Mouse (Mus musculus): Measurements from ENCODE around the gene Ndufs6.
A peak's percentile ranks its signal among the peaks of the same experiment; 100 is the strongest.

Ndufs6 gene

DNA sequence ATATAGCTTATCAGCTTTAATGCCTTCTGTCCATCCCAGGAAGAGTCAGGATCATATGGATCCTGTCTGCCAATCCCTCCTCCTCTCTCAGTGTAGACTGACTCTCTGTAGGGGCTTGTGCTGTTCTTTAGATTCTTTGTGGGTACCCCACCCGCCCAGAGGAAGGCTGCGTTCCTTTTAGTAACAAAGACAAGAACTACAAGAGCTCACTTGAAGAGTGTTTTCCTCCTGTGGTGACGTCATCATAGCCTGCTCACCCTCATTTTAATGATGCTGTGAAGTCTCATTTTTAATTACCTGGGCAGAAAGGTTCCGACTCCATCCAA lies 22.3 kb downstream of the Ndufs6 start:
- no peak for DNase-seq (ENCODE audit: low spot score)

- peak; percentile 8 for DNase-seq (ENCODE audit: low spot score)
Observed at GRCm38 (mm10) chr13:73305398-73306084, 22.8 kb downstream of the Ndufs6 start.

DNA sequence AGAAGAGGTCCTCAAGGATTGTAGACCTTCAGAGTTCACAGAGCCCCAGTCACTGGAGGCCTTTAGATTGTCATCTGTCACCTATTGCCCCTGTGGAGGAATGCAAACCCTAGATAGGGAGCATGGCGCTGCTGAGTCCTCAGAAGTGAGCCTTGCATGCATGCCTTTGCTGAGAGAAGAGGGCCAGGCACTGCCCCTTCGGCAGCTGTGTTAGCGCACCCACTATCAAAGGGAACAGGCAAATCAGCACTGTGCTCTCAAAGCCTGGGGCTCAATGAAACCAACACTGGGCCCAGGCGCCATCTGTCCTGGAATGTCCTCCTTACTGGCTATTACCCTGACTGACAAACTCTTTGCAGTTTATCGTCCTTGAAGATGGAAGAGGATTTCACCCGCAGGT lies 23.6 kb downstream of the Ndufs6 start:
- no peak for DNase-seq (ENCODE audit: low spot score)

GRCm38 (mm10) chr13:73299322-73299721 lies 29.0 kb downstream of the Ndufs6 start:
- no peak for DNase-seq (ENCODE audit: low spot score)

DNA sequence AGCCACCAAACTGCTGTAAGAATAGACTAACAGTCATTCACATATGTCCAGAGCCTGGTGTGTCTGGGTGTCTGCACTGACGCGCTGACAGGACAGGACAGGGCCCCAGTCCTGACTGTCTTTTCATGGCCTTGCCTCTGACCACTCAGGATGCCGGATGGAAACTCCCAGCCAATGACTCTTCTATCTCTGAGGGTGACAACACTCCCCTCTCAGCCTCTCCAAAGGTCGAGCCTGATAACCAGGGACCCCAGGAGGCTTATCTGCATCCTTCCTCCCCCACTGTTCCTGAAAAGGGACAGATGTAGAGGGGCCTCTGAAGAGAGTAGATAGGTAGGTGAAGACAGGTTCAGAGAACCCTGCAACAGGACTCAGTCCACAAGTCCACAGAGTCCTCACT lies 29.6 kb downstream of the Ndufs6 start:
- no peak for DNase-seq (ENCODE audit: low spot score)

DNA sequence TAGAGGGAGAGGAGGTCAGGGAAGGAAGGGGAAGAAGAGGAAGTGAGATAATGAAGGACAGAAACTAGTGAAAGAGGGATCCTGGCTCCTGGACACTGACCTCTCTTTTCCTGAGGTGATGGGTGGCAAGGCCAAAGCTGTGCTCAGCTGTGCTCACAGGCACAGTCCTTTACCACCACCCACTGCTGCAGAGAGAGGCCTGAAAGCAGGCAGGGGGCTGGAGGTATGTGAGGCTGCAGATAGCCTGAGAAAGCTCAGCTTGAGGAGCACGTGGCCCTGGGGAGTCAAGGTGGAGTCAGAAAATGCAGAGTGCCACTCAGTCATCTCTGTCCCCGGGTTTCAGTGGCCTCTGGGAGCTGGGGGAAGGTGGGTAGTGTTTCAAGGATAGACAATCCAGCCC lies 37.2 kb downstream of the Ndufs6 start:
- DNase-seq (ENCODE audit: low spot score): no peak

- no peak for DNase-seq (ENCODE audit: low spot score)
Observed at GRCm38 (mm10) chr13:73290206-73290605, 38.1 kb downstream of the Ndufs6 start.

DNA sequence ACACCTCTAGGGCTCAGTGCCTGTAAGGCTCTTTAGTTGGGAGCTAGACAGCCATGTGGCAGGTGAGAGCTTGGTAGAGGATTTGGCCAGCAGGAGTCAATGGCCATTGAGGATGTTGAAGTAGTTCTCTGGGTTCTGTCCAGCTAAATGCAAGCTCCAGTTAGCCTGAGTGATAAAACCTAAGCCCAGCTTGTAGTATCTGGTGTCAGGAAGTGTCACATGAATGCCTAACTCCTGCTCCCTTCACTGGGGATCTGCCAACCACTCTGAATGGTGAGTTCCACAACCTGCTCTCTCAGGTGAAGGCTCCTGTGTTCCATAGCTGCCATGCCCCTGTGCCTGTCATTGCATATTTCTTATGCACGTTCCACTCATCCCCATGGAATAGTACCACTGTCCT lies 44.8 kb downstream of the Ndufs6 start:
- no peak for DNase-seq (ENCODE audit: low spot score)

DNA sequence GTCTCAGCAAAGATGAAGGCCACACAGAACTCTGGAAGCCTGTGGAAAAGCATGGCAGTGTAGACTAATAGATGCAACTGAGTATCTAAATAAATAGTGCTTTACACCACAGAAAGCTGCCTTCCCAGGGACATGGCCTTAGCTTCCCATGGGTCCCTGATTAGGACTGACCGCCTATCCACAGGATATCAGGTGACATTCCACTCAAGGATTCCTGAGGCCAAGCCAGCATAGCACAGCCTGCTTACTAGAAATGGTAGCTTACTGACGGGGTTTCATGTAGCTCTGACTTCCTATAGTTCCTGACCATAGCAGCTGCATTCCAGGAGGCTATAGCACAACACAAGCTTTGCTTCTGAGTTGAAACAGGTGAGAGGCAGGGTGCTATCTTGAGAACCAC lies 45.9 kb downstream of the Ndufs6 start:
- no peak for DNase-seq (ENCODE audit: low spot score)

DNA sequence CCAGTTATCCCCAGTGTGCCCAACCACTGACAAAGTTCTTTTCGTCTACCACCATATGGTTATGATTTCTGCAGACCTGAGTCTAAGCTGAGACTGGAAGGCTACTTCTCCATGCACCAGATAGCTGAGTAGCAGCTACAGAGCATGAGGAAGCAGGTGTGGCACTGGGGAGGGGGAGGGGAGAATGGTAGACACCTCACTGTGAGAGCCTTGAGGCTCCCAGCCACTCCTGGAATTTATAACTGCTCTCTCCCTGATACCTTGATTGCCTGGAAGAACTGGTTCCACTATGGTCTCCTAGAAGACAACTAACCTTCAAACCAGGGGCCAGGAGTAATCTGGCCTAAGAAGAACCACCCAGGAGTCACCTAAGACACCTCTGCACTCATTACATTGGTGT lies 49.1 kb downstream of the Ndufs6 start:
- no peak for DNase-seq (ENCODE audit: low spot score)

DNA sequence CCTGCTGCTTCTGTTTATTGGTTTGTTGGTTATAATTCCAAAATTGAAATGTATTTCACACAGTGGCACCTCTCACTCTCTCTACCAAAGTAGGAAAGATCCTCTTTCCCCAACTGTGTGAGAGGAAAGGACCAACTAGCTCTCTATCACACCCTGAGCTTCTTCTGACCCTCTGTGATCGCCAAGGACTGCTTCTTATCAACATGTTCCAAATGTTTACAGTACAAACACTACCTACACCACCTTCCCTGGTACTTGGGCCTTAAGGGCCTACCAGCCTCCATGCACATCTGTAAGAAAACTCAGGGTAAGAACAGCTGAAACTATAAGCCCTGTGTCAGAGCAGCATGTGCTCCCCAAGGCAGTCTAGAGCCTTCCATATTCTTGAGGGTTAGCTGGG lies 50.5 kb downstream of the Ndufs6 start:
- no peak for DNase-seq (ENCODE audit: low spot score)

DNA sequence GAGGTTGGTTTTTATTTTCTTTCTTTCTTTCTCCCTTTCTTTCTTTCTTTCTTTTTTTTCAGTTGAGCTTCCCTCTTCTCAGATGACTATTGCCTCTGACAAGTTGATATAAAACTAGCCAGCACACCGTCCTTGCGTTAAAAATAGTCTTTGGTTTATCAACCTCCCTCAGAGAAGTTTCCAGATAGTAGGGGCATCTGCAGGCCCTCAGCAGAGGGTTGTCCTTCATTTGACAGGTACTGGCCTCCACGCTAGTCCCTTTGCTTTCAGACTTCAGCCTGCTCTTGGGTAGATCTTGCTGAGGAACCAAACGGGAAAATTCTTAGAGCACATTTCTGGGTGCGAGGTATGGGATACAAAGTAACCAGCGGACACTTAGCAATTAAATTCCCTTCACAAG lies 51.0 kb downstream of the Ndufs6 start:
- DNase-seq (ENCODE audit: low spot score): no peak

DNA sequence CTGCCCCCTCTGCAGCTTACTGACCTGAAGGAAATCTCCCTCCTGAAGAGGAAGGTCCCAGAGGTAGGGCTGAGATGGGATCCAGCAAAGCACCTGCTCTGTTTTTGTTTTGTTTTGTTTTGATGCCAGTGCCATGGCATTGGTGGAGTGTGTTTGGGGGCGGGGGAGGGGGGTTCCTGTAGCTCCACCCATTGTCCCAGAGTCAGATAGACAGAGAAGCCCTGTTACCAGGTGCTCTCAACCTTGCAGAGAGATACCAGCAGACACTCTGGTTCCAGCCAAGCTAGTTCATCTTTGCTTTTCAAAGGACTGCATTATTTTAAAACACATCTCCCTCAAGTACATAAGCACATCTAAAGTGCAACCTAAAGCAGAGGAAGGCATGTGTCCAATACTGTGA lies 54.8 kb downstream of the Ndufs6 start:
- no peak for DNase-seq (ENCODE audit: low spot score)

DNA sequence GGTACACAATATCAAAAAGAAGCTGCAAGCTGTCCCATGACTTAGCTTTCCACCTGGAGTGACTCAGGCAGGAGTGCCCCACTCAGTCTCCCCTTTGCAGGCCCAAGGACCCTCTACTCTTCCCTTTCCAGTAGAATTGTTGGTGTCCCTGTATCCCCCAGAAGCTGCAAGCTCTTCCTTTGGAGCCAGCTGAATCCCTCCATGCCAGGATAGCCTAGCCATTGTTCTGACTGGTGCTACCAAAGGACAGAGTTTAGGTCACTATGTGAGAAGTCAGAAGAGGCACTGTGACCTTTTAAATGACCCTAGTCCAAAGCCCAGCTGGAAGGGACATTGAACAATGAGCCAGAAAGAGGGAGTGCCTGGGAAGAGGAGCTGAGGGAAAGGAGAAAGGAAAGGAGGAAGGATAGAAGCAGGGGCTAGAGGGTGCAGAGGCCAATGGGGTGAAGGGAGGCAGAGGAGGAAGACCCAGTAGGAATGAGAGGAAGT lies 55.5 kb downstream of the Ndufs6 start:
- no peak for DNase-seq (ENCODE audit: low spot score)

DNA sequence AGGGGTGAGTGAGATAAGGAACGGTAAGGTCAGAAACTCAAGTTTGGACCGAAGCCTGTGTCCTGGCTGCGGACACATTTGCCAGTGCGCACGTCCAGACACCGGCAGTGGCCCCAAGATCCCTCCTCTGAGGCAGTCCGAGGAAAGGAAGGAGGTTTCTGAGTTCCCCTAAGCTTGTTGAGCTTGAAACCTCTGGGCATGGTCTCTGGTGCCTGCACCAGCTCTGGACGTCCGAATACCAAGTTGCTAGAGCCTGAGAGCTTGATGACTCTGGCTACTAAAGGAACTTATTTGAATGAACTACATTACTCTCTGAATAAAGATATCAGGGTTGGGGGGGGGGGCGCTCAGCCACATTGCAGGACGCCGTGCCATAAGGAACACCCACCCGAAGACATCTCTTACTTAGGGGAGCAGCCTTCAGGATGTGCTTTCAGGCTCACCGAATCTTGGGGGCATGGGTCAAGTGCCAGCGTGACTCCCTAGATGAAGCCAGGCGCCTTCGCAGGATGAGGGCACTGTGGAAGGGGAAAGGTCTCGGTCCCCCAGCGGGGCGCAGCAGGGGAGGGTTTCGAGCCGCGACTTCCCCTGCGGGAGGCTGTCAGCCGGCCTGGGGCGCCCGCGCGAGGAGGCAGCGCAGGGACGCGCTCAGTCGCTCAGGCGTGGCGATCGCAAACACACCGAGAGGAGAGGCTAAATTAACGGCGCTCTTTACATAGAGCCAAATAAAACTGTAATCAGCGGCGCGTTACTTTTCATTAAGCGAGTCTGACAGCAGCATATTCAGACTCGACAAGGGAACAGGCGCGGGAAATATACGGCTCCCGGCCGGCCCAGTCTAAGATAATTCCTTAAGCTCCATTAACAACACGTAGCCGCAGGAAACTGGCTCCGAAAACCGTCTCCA lies 56.8 kb downstream of the Ndufs6 start:
- no peak for DNase-seq (ENCODE audit: low spot score)

- no peak for DNase-seq (ENCODE audit: low spot score)
Observed at GRCm38 (mm10) chr13:73270451-73271081, 57.8 kb downstream of the Ndufs6 start.

- no peak for DNase-seq (ENCODE audit: low spot score)
Observed at GRCm38 (mm10) chr13:73269891-73270290, 58.5 kb downstream of the Ndufs6 start.

Data from MN1 (cell line).